Mouse (Mus musculus): Measurements from ENCODE around the gene Dcaf10. TPM values are rescaled to one million over a fixed set of nuclear protein-coding genes. Genes with fewer than 3 reads are reported as not detected.
"Not testable (repeated sequence)": the region's sequence is repeated elsewhere in the genome, so short reads cannot be mapped to it uniquely, and the experiment has no call there.

The Dcaf10 gene
- polyA plus RNA-seq, 1 experiment from 2014 or later = 8.9 TPM

GRCm38 (mm10) chr4:45392099-45392498, 50.2 kb downstream of the Dcaf10 start:
- Histone ChIP-seq H3K9me3 (ENCODE audit: low read length) (no peaks in the 10 kb centered on the region), H3K36me3 (ENCODE audit: insufficient read depth, low read length) (peaks cover 3% of the 10 kb centered on the region; the same call in 1 of the 2 replicates), H3K27ac (ENCODE audit: low read length) (no peak overlapping the region), H3K4me1 (ENCODE audit: insufficient read depth, low read length) (no peaks in the 10 kb centered on the region), H3K27me3 (ENCODE audit: insufficient read depth, low read length) (no peaks in the 10 kb centered on the region), H3K4me3 (ENCODE audit: low read length) (no peak overlapping the region), H3K9ac (replicated peaks; ENCODE audit: low read length) (no peak overlapping the region), H3K4me2 (replicated peaks; ENCODE audit: low read depth, low read length) (no peak overlapping the region)
- ATAC-seq (ENCODE audit: low FRiP score, low TSS enrichment) = no peak
- WGBS = 68% methylated on average over 4 of the region's 4 CpGs

- 76% methylated on average over 11 of the region's 11 CpGs for WGBS
These were observed 50.7 kb downstream of the Dcaf10 start for GRCm38 (mm10) chr4:45392572-45392971.

GRCm38 (mm10) chr4:45392994-45393393, 51.1 kb downstream of the Dcaf10 start:
- Histone ChIP-seq H3K9ac (replicated peaks; ENCODE audit: low read length) (no peak overlapping the region), H3K27ac (ENCODE audit: low read length) (no peak overlapping the region), H3K9me3 (ENCODE audit: low read length) (no peaks in the 10 kb centered on the region), H3K4me3 (ENCODE audit: low read length) (no peak overlapping the region), H3K4me1 (ENCODE audit: insufficient read depth, low read length) (no peaks in the 10 kb centered on the region), H3K27me3 (ENCODE audit: insufficient read depth, low read length) (no peaks in the 10 kb centered on the region), H3K4me2 (replicated peaks; ENCODE audit: low read depth, low read length) (no peak overlapping the region), H3K36me3 (ENCODE audit: insufficient read depth, low read length) (peaks cover 10% of the 10 kb centered on the region; the same call in 1 of the 2 replicates)
- no peak for ATAC-seq (ENCODE audit: low FRiP score, low TSS enrichment)
- 71% methylated on average over 8 of the region's 8 CpGs for WGBS

More at GRCm38 (mm10) chr4:45392572-45392971, 50.7 kb downstream of the Dcaf10 start:
- H3K4me2 ChIP-seq (replicated peaks; ENCODE audit: low read depth, low read length) = no peak overlapping the region
- H3K27ac ChIP-seq (ENCODE audit: low read length) = no peak overlapping the region
- peaks cover 5% of the 10 kb centered on the region; the same call in 1 of the 2 replicates for H3K36me3 ChIP-seq (ENCODE audit: insufficient read depth, low read length)
- no peaks in the 10 kb centered on the region for H3K9me3 ChIP-seq (ENCODE audit: low read length)
- H3K27me3 ChIP-seq (ENCODE audit: insufficient read depth, low read length) = no peaks in the 10 kb centered on the region
- H3K4me1 ChIP-seq (ENCODE audit: insufficient read depth, low read length) = no peaks in the 10 kb centered on the region
- no peak for ATAC-seq (ENCODE audit: low FRiP score, low TSS enrichment)
- no peak overlapping the region for H3K4me3 ChIP-seq (ENCODE audit: low read length)
- no peak overlapping the region for H3K9ac ChIP-seq (replicated peaks; ENCODE audit: low read length)

- Histone ChIP-seq H3K27ac (ENCODE audit: low read length) (no peak overlapping the region), H3K9ac (replicated peaks; ENCODE audit: low read length) (no peak overlapping the region), H3K36me3 (ENCODE audit: insufficient read depth, low read length) (peaks cover 14% of the 10 kb centered on the region), H3K4me2 (replicated peaks; ENCODE audit: low read depth, low read length) (no peak overlapping the region), H3K9me3 (ENCODE audit: low read length) (no peaks in the 10 kb centered on the region), H3K4me3 (ENCODE audit: low read length) (no peak overlapping the region), H3K4me1 (ENCODE audit: insufficient read depth, low read length) (no peaks in the 10 kb centered on the region), H3K27me3 (ENCODE audit: insufficient read depth, low read length) (no peaks in the 10 kb centered on the region)
- no peak for ATAC-seq (ENCODE audit: low FRiP score, low TSS enrichment)
- WGBS = 83% methylated on average over 5 of the region's 5 CpGs
These were observed 51.8 kb downstream of the Dcaf10 start for GRCm38 (mm10) chr4:45393658-45394057.

- not testable (repeated sequence) for H3K27ac ChIP-seq (ENCODE audit: low read length); H3K4me2 ChIP-seq (replicated peaks; ENCODE audit: low read depth, low read length); H3K9me3 ChIP-seq (ENCODE audit: low read length); ATAC-seq (ENCODE audit: low FRiP score, low TSS enrichment); H3K27me3 ChIP-seq (ENCODE audit: insufficient read depth, low read length); H3K4me1 ChIP-seq (ENCODE audit: insufficient read depth, low read length); H3K9ac ChIP-seq (replicated peaks; ENCODE audit: low read length); H3K4me3 ChIP-seq (ENCODE audit: low read length)
- WGBS = 79% methylated on average over 5 of the region's 6 CpGs
- peaks cover 36% of the 10 kb centered on the region for H3K36me3 ChIP-seq (ENCODE audit: insufficient read depth, low read length)
These were observed 54.3 kb downstream of the Dcaf10 start for GRCm38 (mm10) chr4:45396211-45396610.

GRCm38 (mm10) chr4:45398315-45398714, 56.4 kb downstream of the Dcaf10 start:
- H3K36me3 ChIP-seq (ENCODE audit: insufficient read depth, low read length) = peaks cover 49% of the 10 kb centered on the region
- WGBS = 75% methylated on average over 5 of the region's 5 CpGs
- H3K27ac ChIP-seq (ENCODE audit: low read length); ATAC-seq (ENCODE audit: low FRiP score, low TSS enrichment); H3K27me3 ChIP-seq (ENCODE audit: insufficient read depth, low read length); H3K9ac ChIP-seq (replicated peaks; ENCODE audit: low read length); H3K4me1 ChIP-seq (ENCODE audit: insufficient read depth, low read length); H3K9me3 ChIP-seq (ENCODE audit: low read length); H3K4me3 ChIP-seq (ENCODE audit: low read length); H3K4me2 ChIP-seq (replicated peaks; ENCODE audit: low read depth, low read length): not testable (repeated sequence)

GRCm38 (mm10) chr4:45399421-45400210, 57.7 kb downstream of the Dcaf10 start:
- Histone ChIP-seq H3K4me2 (replicated peaks; ENCODE audit: low read depth, low read length) (no peak overlapping the region), H3K4me3 (ENCODE audit: low read length) (no peak overlapping the region), H3K27ac (ENCODE audit: low read length) (no peak overlapping the region), H3K36me3 (ENCODE audit: insufficient read depth, low read length) (peaks cover 61% of the 10 kb centered on the region), H3K9ac (replicated peaks; ENCODE audit: low read length) (no peak overlapping the region), H3K4me1 (ENCODE audit: insufficient read depth, low read length) (no peaks in the 10 kb centered on the region), H3K27me3 (ENCODE audit: insufficient read depth, low read length) (no peaks in the 10 kb centered on the region), H3K9me3 (ENCODE audit: low read length) (no peaks in the 10 kb centered on the region)
- no peak for ATAC-seq (ENCODE audit: low FRiP score, low TSS enrichment)
- 93% methylated on average over 45 of the region's 45 CpGs for WGBS

GRCm38 (mm10) chr4:45402281-45402680, 60.4 kb downstream of the Dcaf10 start:
- H3K4me2 ChIP-seq (replicated peaks; ENCODE audit: low read depth, low read length) = no peak overlapping the region
- H3K4me3 ChIP-seq (ENCODE audit: low read length) = no peak overlapping the region
- WGBS = 92% methylated on average over 4 of the region's 4 CpGs
- no peak overlapping the region for H3K9ac ChIP-seq (replicated peaks; ENCODE audit: low read length)
- H3K4me1 ChIP-seq (ENCODE audit: insufficient read depth, low read length) = peaks cover 16% of the 10 kb centered on the region
- no peaks in the 10 kb centered on the region for H3K27me3 ChIP-seq (ENCODE audit: insufficient read depth, low read length)
- H3K27ac ChIP-seq (ENCODE audit: low read length) = no peak overlapping the region
- no peak for ATAC-seq (ENCODE audit: low FRiP score, low TSS enrichment)
- no peaks in the 10 kb centered on the region for H3K9me3 ChIP-seq (ENCODE audit: low read length)
- peaks cover 57% of the 10 kb centered on the region for H3K36me3 ChIP-seq (ENCODE audit: insufficient read depth, low read length)

GRCm38 (mm10) chr4:45402878-45403498, 61.1 kb downstream of the Dcaf10 start:
- peaks cover 20% of the 10 kb centered on the region for H3K4me1 ChIP-seq (ENCODE audit: insufficient read depth, low read length)
- H3K27ac ChIP-seq (ENCODE audit: low read length) = no peak overlapping the region
- no peaks in the 10 kb centered on the region for H3K27me3 ChIP-seq (ENCODE audit: insufficient read depth, low read length)
- H3K9ac ChIP-seq (replicated peaks; ENCODE audit: low read length) = no peak overlapping the region
- no peaks in the 10 kb centered on the region for H3K9me3 ChIP-seq (ENCODE audit: low read length)
- 76% methylated on average over 7 of the region's 7 CpGs for WGBS
- H3K36me3 ChIP-seq (ENCODE audit: insufficient read depth, low read length) = peaks cover 51% of the 10 kb centered on the region
- ATAC-seq (ENCODE audit: low FRiP score, low TSS enrichment) = no peak
- no peak overlapping the region for H3K4me2 ChIP-seq (replicated peaks; ENCODE audit: low read depth, low read length)
- no peak overlapping the region for H3K4me3 ChIP-seq (ENCODE audit: low read length)

- Histone ChIP-seq H3K27ac (ENCODE audit: low read length) (no peak overlapping the region), H3K36me3 (ENCODE audit: insufficient read depth, low read length) (peaks cover 49% of the 10 kb centered on the region)
- WGBS = 81% methylated on average over 7 of the region's 7 CpGs
These were observed 61.6 kb downstream of the Dcaf10 start for GRCm38 (mm10) chr4:45403499-45403878.

More at GRCm38 (mm10) chr4:45403499-45403878, 61.6 kb downstream of the Dcaf10 start:
- no peaks in the 10 kb centered on the region for H3K27me3 ChIP-seq (ENCODE audit: insufficient read depth, low read length)
- peaks cover 20% of the 10 kb centered on the region for H3K4me1 ChIP-seq (ENCODE audit: insufficient read depth, low read length)
- ATAC-seq (ENCODE audit: low FRiP score, low TSS enrichment) = no peak
- H3K4me2 ChIP-seq (replicated peaks; ENCODE audit: low read depth, low read length) = no peak overlapping the region
- no peak overlapping the region for H3K9ac ChIP-seq (replicated peaks; ENCODE audit: low read length)
- H3K9me3 ChIP-seq (ENCODE audit: low read length) = no peaks in the 10 kb centered on the region
- H3K4me3 ChIP-seq (ENCODE audit: low read length) = no peak overlapping the region
